Mouse (Mus musculus): Measurements from ENCODE around the gene Pard3b. TPM values are rescaled to one million over a fixed set of nuclear protein-coding genes. Genes with fewer than 3 reads are reported as not detected.

Pard3b gene
- polyA plus RNA-seq, 1 experiment = not detected

DNA sequence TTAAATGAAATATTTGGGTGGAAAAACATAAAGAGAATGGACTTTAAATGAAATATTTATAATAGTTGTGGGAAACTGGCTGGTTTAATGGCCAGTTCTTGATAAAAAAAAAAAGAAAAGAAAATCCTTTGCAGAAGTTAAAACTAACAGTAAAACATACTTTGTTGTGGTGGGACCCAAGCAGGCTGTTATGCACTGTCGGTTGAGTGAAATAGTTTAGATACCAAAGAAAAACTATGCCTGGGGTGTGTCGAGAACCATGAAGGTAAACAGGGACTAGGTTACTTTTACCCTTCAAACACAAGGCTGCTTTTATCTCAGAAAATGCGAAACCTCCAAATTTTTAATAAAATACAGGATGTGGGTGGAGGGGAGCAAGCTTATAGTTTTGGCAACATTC, 797.7 kb downstream of the Pard3b start:
- TF ChIP-seq POLR2A (IDR thresholded peaks at IDR 0.05; ENCODE audit: insufficient read depth, low read depth, low read length) (no peak), CTCF (IDR thresholded peaks at IDR 0.05; ENCODE audit: insufficient read depth, low read depth, low read length) (no peak)
- H3K4me3 ChIP-seq (ENCODE audit: insufficient read depth, low read depth, low read length) = no peak overlapping the region
- H3K4me1 ChIP-seq (ENCODE audit: control insufficient read depth, insufficient read depth, low read length) = no peaks in the 10 kb centered on the region
- WGBS = 94% methylated on average over 3 of the region's 3 CpGs
- no peak overlapping the region for H3K27ac ChIP-seq (ENCODE audit: insufficient read depth, low read depth, low read length)

DNA sequence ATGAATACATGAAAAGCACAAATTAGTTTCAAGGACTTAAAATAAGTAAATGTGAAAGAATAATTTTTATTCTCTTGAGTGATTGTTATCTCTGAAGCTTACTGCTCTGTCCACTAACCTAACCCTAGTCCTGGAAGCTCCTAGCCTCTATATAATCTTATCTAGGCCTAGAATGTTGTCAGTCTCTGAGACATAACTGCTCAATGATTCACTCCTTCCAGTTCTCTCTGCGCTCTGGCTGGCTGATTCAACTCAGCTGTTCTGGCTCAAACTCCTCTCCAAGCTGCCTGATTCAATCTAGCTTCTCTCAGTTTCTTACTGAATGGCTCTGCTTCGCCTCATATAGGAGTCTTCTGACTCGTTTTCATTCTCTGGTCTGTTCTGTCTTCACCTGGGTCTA, 798.9 kb downstream of the Pard3b start:
- Histone ChIP-seq H3K4me3 (ENCODE audit: insufficient read depth, low read depth, low read length) (no peak overlapping the region), H3K27ac (ENCODE audit: insufficient read depth, low read depth, low read length) (no peak overlapping the region), H3K4me1 (ENCODE audit: control insufficient read depth, insufficient read depth, low read length) (no peaks in the 10 kb centered on the region)
- 86% methylated on average over 3 of the region's 3 CpGs for WGBS
- TF ChIP-seq CTCF (IDR thresholded peaks at IDR 0.05; ENCODE audit: insufficient read depth, low read depth, low read length) = no peak
- no peak for TF ChIP-seq POLR2A (IDR thresholded peaks at IDR 0.05; ENCODE audit: insufficient read depth, low read depth, low read length)

DNA sequence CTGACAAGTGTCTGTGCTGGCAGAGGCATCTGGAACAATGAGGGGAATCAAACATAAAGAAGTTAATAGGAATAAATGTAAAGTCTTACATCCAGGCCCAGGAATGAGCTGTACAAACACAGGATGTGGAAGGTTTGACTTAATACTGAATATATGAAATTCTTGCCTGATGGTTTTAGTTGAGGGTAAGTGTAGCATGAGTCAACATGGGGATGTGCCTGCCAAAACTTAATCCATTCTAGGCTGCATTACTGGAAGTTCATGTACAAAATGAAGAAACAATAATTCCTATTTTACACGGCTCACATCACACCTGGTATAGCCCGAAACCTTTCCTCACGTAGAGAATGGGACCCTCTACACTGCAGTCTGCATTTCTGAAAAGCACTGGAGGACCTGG, 805.8 kb downstream of the Pard3b start:
- Histone ChIP-seq H3K27ac (ENCODE audit: insufficient read depth, low read depth, low read length) (no peak overlapping the region), H3K4me3 (ENCODE audit: insufficient read depth, low read depth, low read length) (no peak overlapping the region), H3K4me1 (ENCODE audit: control insufficient read depth, insufficient read depth, low read length) (no peaks in the 10 kb centered on the region)
- TF ChIP-seq POLR2A (IDR thresholded peaks at IDR 0.05; ENCODE audit: insufficient read depth, low read depth, low read length) = no peak
- TF ChIP-seq CTCF (IDR thresholded peaks at IDR 0.05; ENCODE audit: insufficient read depth, low read depth, low read length) = no peak
- 94% methylated on average over 3 of the region's 3 CpGs for whole genome bisulfite sequencing

DNA sequence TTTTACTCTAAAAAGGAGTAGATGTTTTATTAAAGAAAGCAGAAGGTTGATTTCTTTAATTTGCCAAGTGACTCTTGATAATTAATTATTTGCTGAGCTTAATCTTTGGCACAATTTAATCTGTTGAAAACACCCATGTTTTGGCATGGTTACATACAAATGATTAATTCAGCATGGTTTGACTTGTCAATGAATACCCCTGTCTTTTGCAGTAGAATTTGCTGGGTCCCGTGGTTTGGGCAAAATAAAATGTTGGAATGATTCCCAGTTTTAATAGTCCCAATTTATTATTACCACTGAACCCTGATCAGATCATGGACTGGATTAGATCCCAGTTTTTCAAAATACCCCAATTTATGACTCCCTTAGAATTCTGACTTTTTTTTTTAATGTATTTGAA, 808.2 kb downstream of the Pard3b start:
- H3K4me1 ChIP-seq (ENCODE audit: control insufficient read depth, insufficient read depth, low read length) = no peaks in the 10 kb centered on the region
- H3K4me3 ChIP-seq (ENCODE audit: insufficient read depth, low read depth, low read length) = no peak overlapping the region
- TF ChIP-seq CTCF (IDR thresholded peaks at IDR 0.05; ENCODE audit: insufficient read depth, low read depth, low read length) (no peak), POLR2A (IDR thresholded peaks at IDR 0.05; ENCODE audit: insufficient read depth, low read depth, low read length) (no peak)
- H3K27ac ChIP-seq (ENCODE audit: insufficient read depth, low read depth, low read length) = no peak overlapping the region
- WGBS = 50% methylated on average over 1 of the region's 1 CpGs

DNA sequence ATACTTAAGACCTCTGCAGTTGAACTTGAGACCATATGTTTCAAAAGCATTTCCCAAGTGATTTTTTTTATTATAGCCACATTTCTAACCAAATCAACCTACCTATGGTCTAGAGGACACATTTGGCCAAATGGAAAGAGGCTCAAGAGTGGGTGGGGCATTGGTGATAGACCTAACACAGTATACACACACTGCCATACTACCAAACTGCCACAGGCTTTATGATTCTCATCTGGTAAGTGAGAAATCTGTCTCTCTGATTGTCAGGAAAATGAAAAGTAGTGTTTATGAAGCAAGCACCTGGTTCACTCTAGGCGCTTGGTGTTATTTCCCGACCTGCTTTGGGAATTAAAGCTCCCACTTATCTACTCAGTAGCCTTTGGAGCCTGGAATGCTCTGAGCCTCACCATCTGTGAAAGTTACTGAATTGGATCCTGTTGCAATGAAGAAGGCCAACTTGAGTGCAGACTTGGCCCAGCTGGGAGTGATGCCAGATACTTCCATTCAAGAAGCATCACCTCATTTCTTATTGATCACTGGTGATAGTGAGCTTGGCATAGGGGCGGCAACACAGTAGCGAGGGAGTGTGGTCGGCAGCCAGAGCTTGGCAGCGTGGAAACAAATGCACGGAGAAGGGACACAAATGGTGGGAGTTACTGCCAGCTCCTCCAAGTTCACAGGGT, 810.7 kb downstream of the Pard3b start:
- Histone ChIP-seq H3K27ac (ENCODE audit: insufficient read depth, low read depth, low read length) (no peak overlapping the region), H3K4me3 (ENCODE audit: insufficient read depth, low read depth, low read length) (no peak overlapping the region), H3K4me1 (ENCODE audit: control insufficient read depth, insufficient read depth, low read length) (no peaks in the 10 kb centered on the region)
- WGBS = 64% methylated on average over 7 of the region's 7 CpGs
- TF ChIP-seq POLR2A (IDR thresholded peaks at IDR 0.05; ENCODE audit: insufficient read depth, low read depth, low read length) = no peak
- no peak for TF ChIP-seq CTCF (IDR thresholded peaks at IDR 0.05; ENCODE audit: insufficient read depth, low read depth, low read length)

DNA sequence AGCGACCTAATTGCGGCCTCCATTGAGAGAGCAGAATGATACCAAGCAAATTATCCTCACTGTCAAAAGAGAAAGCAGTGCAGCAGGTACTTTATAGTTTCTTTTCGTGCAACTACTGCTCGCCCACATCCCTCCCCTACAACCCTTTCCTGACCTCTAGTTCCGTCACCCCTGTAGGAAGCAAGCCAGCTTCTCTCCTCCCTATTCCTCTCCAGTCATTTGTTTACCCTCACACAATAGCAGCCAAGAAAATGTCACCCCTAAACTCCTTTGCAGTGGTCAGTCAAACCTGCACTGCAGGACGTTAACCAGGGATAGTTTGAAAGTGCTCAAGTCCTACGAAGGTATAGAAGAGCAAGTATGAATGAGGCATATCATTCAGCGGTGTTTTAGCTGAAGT, 826.9 kb downstream of the Pard3b start:
- Histone ChIP-seq H3K4me1 (ENCODE audit: control insufficient read depth, insufficient read depth, low read length) (no peaks in the 10 kb centered on the region), H3K4me3 (ENCODE audit: insufficient read depth, low read depth, low read length) (no peak overlapping the region), H3K27ac (ENCODE audit: insufficient read depth, low read depth, low read length) (no peak overlapping the region)
- TF ChIP-seq CTCF (IDR thresholded peaks at IDR 0.05; ENCODE audit: insufficient read depth, low read depth, low read length) (no peak), POLR2A (IDR thresholded peaks at IDR 0.05; ENCODE audit: insufficient read depth, low read depth, low read length) (no peak)
- WGBS = 76% methylated on average over 8 of the region's 8 CpGs

DNA sequence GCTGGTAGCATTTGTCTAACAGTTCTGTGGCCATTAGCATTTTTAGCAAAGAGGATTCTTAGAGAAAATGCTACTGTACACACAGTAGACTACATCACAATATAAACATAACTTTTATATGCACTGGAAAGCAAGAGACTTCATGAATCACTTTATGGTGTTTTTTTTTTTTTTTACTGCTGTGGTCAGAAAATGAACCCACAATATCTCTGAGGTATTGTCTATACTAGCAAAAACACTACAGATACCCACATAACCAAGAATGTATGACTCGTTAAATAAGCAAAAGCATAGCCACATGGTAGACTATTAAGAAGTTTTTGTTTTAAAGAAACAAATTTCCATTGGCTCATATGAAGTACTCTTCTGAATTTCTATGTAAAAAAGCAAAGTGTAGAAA, 827.9 kb downstream of the Pard3b start:
- WGBS = 98% methylated on average over 1 of the region's 1 CpGs
- Histone ChIP-seq H3K4me3 (ENCODE audit: insufficient read depth, low read depth, low read length) (no peak overlapping the region), H3K27ac (ENCODE audit: insufficient read depth, low read depth, low read length) (no peak overlapping the region), H3K4me1 (ENCODE audit: control insufficient read depth, insufficient read depth, low read length) (no peaks in the 10 kb centered on the region)
- no peak for TF ChIP-seq POLR2A (IDR thresholded peaks at IDR 0.05; ENCODE audit: insufficient read depth, low read depth, low read length)
- TF ChIP-seq CTCF (IDR thresholded peaks at IDR 0.05; ENCODE audit: insufficient read depth, low read depth, low read length) = no peak

DNA sequence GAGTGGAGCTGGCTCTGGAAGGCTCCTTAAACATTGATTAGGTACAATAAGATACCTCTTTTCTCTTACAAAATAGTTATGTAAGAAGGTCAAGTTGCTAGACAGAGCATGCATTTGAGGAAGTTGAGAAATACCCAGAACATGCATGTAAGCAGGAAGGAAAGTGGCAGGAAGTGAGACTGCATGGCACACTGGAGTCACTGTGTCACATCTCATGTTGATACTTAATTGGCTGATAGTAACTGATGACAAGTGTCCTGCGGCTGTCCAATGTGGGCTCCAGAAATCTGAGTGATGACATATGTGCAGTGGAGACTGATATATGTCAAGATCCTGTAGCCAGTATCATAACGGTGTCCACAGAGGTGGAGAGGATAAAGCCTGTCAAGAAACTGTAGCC, 844.4 kb downstream of the Pard3b start:
- Histone ChIP-seq H3K4me1 (ENCODE audit: control insufficient read depth, insufficient read depth, low read length) (no peaks in the 10 kb centered on the region), H3K27ac (ENCODE audit: insufficient read depth, low read depth, low read length) (no peak overlapping the region), H3K4me3 (ENCODE audit: insufficient read depth, low read depth, low read length) (no peak overlapping the region)
- no peak for TF ChIP-seq CTCF (IDR thresholded peaks at IDR 0.05; ENCODE audit: insufficient read depth, low read depth, low read length)
- no peak for TF ChIP-seq POLR2A (IDR thresholded peaks at IDR 0.05; ENCODE audit: insufficient read depth, low read depth, low read length)
- WGBS = 91% methylated on average over 2 of the region's 2 CpGs

DNA sequence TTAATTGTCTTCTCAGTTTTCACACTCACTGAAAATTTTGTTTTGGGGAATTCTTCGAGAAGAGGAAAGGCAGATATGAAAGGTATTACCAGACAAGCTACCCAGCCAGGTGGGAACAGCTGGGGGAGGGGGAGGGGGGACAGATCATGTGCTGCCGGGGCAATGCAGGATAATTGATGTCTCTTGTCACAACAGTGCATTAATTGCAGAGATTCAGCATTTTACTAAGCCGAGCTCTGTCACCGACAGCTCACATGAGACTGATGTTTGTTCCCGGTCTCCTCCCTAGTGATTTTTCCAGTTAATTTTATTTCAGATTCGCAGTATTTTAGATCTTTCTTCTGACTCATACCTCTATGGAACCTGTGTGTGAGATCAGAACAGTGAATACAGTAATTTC, 850.2 kb downstream of the Pard3b start:
- Histone ChIP-seq H3K4me1 (ENCODE audit: control insufficient read depth, insufficient read depth, low read length) (no peaks in the 10 kb centered on the region), H3K4me3 (ENCODE audit: insufficient read depth, low read depth, low read length) (no peak overlapping the region), H3K27ac (ENCODE audit: insufficient read depth, low read depth, low read length) (no peak overlapping the region)
- TF ChIP-seq CTCF (IDR thresholded peaks at IDR 0.05; ENCODE audit: insufficient read depth, low read depth, low read length) (no peak), POLR2A (IDR thresholded peaks at IDR 0.05; ENCODE audit: insufficient read depth, low read depth, low read length) (no peak)
- 42% methylated on average over 6 of the region's 6 CpGs for WGBS

DNA sequence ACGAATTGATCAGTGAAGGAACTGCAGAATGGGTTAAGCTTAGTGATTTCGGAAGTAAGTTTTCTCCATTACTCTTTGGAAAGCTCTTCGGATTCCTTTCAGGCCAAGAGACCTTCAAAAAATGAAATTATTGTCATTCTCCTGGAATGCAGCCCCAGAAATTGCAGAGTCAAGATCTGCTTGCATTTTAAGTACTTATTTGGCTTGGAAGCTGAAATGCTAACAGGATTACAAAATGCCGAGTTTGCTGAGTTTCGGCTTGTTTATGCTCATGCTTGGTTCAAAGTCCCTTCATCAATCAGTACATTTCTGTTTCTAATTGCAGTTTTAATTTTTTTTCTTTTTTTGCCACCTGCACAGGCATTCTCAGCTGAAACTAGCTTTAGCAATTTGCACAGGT, 860.5 kb downstream of the Pard3b start:
- TF ChIP-seq CTCF (IDR thresholded peaks at IDR 0.05; ENCODE audit: insufficient read depth, low read depth, low read length) = no peak
- H3K4me1 ChIP-seq (ENCODE audit: control insufficient read depth, insufficient read depth, low read length) = no peaks in the 10 kb centered on the region
- H3K27ac ChIP-seq (ENCODE audit: insufficient read depth, low read depth, low read length) = no peak overlapping the region
- WGBS = 85% methylated on average over 5 of the region's 5 CpGs
- H3K4me3 ChIP-seq (ENCODE audit: insufficient read depth, low read depth, low read length) = no peak overlapping the region
